Mouse (Mus musculus) layer of hippocampus, adult 2 months (tissue): ENCODE measurements around the gene Slc15a5. TPM values are rescaled to one million over a fixed set of nuclear protein-coding genes. Genes with fewer than 3 reads are reported as not detected.
"Not testable (repeated sequence)": the region's sequence is repeated elsewhere in the genome, so short reads cannot be mapped to it uniquely, and the experiment has no call there.

ENCODE experiments used
- DNase-seq, 2 experiments: peaks; one replicate each; pipeline ENCODE4 v3.0.0; 2022; ENCODE audit warnings: low spot score in 2 of 2
- H3K27ac ChIP-seq: fragments of 200-600 bp; 2 replicates; pipeline ENCODE4 v1.8.1; 2022
- H3K4me3 ChIP-seq: fragments of 200-600 bp; 2 replicates; pipeline ENCODE4 v1.8.1; 2022; ENCODE audit warnings: mild to moderate bottlenecking
- CTCF ChIP-seq: fragments of 200-600 bp; conservative IDR thresholded peaks from 2 replicates; pipeline ENCODE4 v1.8.1; 2022; ENCODE audit warnings: antibody characterized with exemption, mild to moderate bottlenecking, moderate library complexity
- long read RNA-seq, 2 experiments: library from polyadenylated mRNA; stranded (forward); transcript quantifications; one replicate each; pipeline ENCODE4 v2.0.0; 2021; ENCODE audit warnings: borderline mapping rate in 2 of 2
- total RNA-seq, 2 experiments: library from RNA; stranded (reverse); gene quantifications; 2 replicates each; pipeline ENCODE4 v1.2.3; 2021

Gene Slc15a5
- total RNA-seq, result not detected
- long read RNA-seq, experiment 1, result 0 reads
- long read RNA-seq, experiment 2, partial matches to known transcripts, result 0 of 1 reads
- long read RNA-seq, experiment 2, other reads (novel, unspliced or antisense), result 1 of 1 reads

DNA sequence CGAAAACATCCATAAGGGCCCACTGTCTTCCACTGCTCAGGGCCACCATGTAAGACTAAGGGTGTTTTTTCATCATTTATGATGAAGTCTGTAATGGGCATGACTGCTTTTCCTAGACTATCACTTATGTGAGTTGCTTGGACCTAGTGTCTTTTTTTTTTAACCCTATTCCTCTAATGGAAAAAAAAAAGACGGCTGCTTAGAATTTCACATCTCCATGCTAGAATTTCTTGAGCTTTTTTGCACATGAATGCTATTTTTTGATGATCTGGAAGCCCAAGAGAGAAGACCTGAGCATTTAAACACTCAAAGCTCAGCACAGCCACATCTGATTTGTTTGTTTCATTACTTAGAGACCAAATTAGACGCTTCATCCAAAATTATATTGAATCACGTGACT lies at the start of gene Slc15a5:
Gene Slc15a5 (minus strand): TSS at position 101 of the 400 bp plus-strand sequence.
- DNase-seq, result no peak
- H3K4me3 ChIP-seq, result no peak within 1 kb of the TSS
- TF ChIP-seq CTCF, result no peak
- no peak within 1 kb of the TSS for H3K27ac ChIP-seq

GRCm38 (mm10) chr6:138128392-138129335 lies 48.9 kb upstream of the Slc15a5 start:
- 0 out of 2 replicates have a peak overlapping the region, but pooled peaks have one; percentile 29 for H3K27ac ChIP-seq
- DNase-seq, result no peak

DNA sequence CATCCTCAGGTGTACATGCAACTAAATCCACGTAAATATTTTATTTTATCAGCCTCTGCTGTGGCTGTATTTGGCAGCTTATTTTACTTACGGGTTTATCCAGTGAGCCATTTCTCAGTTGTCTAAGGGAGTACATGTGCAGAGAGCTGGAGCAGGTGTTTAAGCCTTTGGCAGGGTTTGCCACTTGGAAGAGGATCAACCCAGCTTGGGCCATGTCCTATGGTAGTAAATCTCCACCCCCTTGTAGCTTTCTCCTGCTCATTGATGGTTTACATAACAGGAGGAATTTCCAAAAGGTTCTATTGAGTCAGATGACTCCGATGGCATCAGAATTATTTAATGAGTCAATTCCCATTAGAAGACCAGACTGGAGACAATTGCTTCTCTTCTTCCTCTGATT lies 37.8 kb upstream of the Slc15a5 start:
- no peak overlapping the region; the same call in 1 of the 2 replicates for H3K27ac ChIP-seq
- TF ChIP-seq CTCF, result no peak
- H3K4me3 ChIP-seq, result no peak overlapping the region
- no peak for DNase-seq

More at GRCm38 (mm10) chr6:138128392-138129335, 48.9 kb upstream of the Slc15a5 start:
- no peak for TF ChIP-seq CTCF
- no peak overlapping the region for H3K4me3 ChIP-seq

GRCm38 (mm10) chr6:138104559-138104958 lies 24.8 kb upstream of the Slc15a5 start:
- Histone ChIP-seq H3K4me3 (no peak overlapping the region), H3K27ac (no peak overlapping the region)
- DNase-seq, result no peak
- no peak for TF ChIP-seq CTCF

DNA sequence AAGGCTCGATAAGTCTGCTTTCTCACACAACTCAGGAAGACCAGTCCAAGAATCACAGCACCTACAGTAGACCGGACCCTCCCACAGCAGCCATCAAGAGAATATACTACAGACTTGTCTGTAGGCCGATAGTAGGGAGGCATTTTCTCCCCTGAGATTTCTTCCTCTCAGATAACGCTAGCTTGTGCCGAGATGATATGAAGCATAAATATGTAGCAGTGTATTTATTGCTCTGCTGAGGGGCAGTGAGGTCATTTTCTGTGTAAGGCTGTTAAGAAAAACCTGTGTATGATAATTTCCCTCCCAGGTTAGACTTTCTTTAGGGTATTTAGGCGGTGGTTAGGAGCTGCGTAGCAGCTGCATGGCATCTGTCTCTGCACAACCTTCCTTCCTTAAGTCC lies 23.2 kb upstream of the Slc15a5 start:
- H3K27ac ChIP-seq, result no peak overlapping the region
- no peak overlapping the region for H3K4me3 ChIP-seq
- no peak for TF ChIP-seq CTCF
- DNase-seq, result no peak

- Histone ChIP-seq H3K27ac (no peak overlapping the region), H3K4me3 (no peak overlapping the region)
- DNase-seq, result no peak
- no peak for TF ChIP-seq CTCF
Observed at GRCm38 (mm10) chr6:138101843-138102242, 22.1 kb upstream of the Slc15a5 start.

- no peak for DNase-seq
- H3K4me3 ChIP-seq, result no peak overlapping the region
- TF ChIP-seq CTCF, result no peak
Observed at GRCm38 (mm10) chr6:138099646-138100045, 19.9 kb upstream of the Slc15a5 start.

GRCm38 (mm10) chr6:138095060-138095459 lies 15.3 kb upstream of the Slc15a5 start:
- DNase-seq, result no peak
- no peak for TF ChIP-seq CTCF
- no peak overlapping the region for H3K4me3 ChIP-seq
- H3K27ac ChIP-seq, result no peak overlapping the region

More at GRCm38 (mm10) chr6:138099646-138100045, 19.9 kb upstream of the Slc15a5 start:
- no peak overlapping the region for H3K27ac ChIP-seq

DNA sequence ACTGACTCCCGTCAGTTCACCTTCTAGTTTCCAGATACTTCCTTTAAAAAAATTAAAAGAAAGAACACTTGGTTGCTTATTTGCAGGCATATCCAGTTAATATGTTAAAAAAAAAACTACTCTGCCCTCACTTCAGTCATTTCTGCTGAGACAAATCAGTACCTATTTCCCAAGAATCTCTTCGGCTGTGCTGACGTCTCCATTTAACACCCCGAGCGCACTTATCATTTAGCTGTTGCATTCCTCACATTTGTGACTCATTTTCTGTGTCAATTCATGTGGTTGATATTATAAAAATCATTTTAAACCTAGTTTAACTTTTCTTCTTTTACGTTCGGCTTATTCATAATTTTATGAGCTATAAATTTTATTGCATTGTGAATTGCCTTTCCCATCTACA lies 12.7 kb upstream of the Slc15a5 start:
- no peak for DNase-seq
- H3K4me3 ChIP-seq, result no peak overlapping the region
- H3K27ac ChIP-seq, result no peak overlapping the region
- no peak for TF ChIP-seq CTCF

GRCm38 (mm10) chr6:138089084-138089483 lies 9.4 kb upstream of the Slc15a5 start:
- H3K27ac ChIP-seq, result no peak overlapping the region
- DNase-seq, result no peak
- TF ChIP-seq CTCF, result no peak
- H3K4me3 ChIP-seq, result no peak overlapping the region

- not testable (repeated sequence) for DNase-seq, H3K4me3 ChIP-seq, H3K27ac ChIP-seq
Observed at GRCm38 (mm10) chr6:138086421-138086820, 6.7 kb upstream of the Slc15a5 start.

DNA sequence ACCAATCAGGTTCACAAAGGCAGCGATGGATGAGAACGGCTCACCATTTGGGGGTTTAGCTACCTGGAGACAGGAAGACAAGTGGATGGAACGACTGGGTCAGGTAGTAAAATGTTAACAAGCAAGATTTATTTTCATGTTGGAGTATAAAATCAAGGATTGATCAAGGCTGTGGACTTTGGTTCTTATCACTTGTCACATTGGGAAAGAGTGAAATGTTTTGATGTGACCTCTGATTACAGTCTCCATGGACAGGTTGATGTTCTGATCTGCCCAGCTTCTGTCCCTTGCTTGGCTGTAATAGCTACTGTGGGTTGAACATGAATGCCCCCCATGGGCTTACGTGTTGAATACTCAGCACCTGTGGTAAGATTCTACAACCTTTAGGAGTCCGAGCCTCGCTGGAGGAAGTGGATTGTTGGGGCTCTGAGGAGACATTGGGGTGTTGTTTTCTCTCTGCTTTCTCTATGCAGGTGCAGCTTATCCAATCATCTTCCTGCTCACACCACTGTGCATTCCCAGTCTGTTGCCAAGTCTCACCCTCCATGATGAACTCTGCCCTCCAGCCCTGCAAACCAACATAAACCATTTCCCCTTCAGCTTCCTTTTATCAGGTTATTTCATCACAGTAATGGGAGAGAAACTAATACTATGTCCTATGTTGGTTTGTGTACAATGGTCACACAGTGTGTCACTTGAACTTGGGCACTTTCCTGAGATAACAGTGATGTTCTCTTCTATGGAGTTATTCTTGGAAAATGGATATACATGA lies 1.2 kb upstream of the Slc15a5 start:
- H3K4me3 ChIP-seq, result no peak overlapping the region
- TF ChIP-seq CTCF, result no peak
- DNase-seq, result no peak
- H3K27ac ChIP-seq, result no peak overlapping the region

- Histone ChIP-seq H3K4me3 (no peak overlapping the region), H3K27ac (no peak overlapping the region)
- no peak for DNase-seq
- no peak for TF ChIP-seq CTCF
Observed at GRCm38 (mm10) chr6:138077681-138078439, 1.9 kb downstream of the Slc15a5 start.
